Mouse (Mus musculus) forebrain, embryonic 16.5 days (tissue): ENCODE results near the gene Nfkbie. TPM values are rescaled to one million over a fixed set of nuclear protein-coding genes. Genes with fewer than 3 reads are reported as not detected.

Experiments
- ATAC-seq: fragments of 200-750 bp; cut with Nextera tagmentation; 2 replicates; pipeline ENCODE4 v1.8.0; 2017; ENCODE audit warnings: mild to moderate bottlenecking, moderate library complexity
- H3K27ac ChIP-seq: fragments of 300-500 bp; sonication (generic); 2 replicates; pipeline ENCODE4 v1.5.1; 2014; ENCODE audit warnings: low read length, control low read depth
- H3K27me3 ChIP-seq: fragments of 300-500 bp; sonication (generic); replicated peaks from 2 replicates; pipeline ENCODE4 v1.6.1; 2014; ENCODE audit warnings: low read length; ENCODE audit not compliant: control insufficient read depth, insufficient read depth
- H3K36me3 ChIP-seq: fragments of 300-500 bp; sonication (generic); 2 replicates; pipeline ENCODE4 v1.6.1; 2014; ENCODE audit not compliant: control insufficient read depth, insufficient read depth
- H3K4me1 ChIP-seq: fragments of 300-500 bp; sonication (generic); replicated peaks from 2 replicates; pipeline ENCODE4 v1.6.1; 2014; ENCODE audit warnings: low read length; ENCODE audit not compliant: control insufficient read depth, insufficient read depth
- H3K4me2 ChIP-seq: fragments of 300-500 bp; sonication (generic); 2 replicates; pipeline ENCODE4 v1.6.1; 2014; ENCODE audit warnings: mild to moderate bottlenecking, low read length, control low read depth
- H3K4me3 ChIP-seq: fragments of 300-500 bp; sonication (generic); replicated peaks from 2 replicates; pipeline ENCODE4 v1.5.1; 2014; ENCODE audit warnings: mild to moderate bottlenecking, low read length, control low read depth
- H3K9ac ChIP-seq: fragments of 300-500 bp; sonication (generic); replicated peaks from 2 replicates; pipeline ENCODE4 v1.6.1; 2014; ENCODE audit warnings: low read depth, low read length, control low read depth
- H3K9me3 ChIP-seq: fragments of 300-500 bp; sonication (generic); 2 replicates; pipeline ENCODE4 v1.6.1; 2016; ENCODE audit warnings: low read length; ENCODE audit not compliant: control insufficient read depth
- WGBS: fragments of 180-500 bp; shearing (Covaris S2); extraction: QIAGEN DNeasy Blood & Tissue Kit; methylation state at CpG from one replicate; pipeline ENCODE4 v1.1.7; 2014; 5-methylcytosine and 5-hydroxymethylcytosine counted together
- polyA plus RNA-seq: library from polyadenylated mRNA; unstranded; fragments of >200 nt; fragmentation: Nextera tagmentation; extraction: Ambion mirVana; gene quantifications from 2 replicates; pipeline ENCODE4 v1.2.1, GENCODE M21; 2015

Nfkbie gene
- polyA plus RNA-seq, 1 experiment from 2014 or later, result 3.9 TPM

DNA sequence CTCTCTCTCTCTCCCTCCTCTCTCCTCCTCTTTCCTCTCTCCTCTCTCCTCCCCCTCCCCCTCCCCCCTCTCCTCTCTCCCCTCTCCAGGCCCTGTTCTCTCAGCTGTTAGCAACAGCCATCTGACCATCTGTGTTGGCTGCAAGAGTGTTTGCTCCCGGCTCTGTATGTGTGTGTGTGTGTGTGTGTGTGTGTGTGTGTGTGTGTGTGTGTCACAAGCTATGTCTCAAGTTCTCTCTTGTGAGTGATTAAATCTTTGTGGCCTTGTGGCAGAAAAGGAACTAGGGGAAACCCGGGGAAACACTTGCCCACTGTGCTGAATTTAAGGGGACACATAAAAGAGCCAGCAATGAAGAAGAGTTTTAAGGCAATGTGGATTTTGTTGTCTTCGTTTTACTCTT lies 42.3 kb downstream of the Nfkbie start:
- Histone ChIP-seq H3K9ac (no peak overlapping the region), H3K27me3 (peaks cover 16% of the 10 kb centered on the region), H3K27ac (no peak overlapping the region), H3K9me3 (no peaks in the 10 kb centered on the region), H3K4me2 (no peak overlapping the region), H3K36me3 (no peaks in the 10 kb centered on the region), H3K4me1 (peaks cover 45% of the 10 kb centered on the region), H3K4me3 (no peak overlapping the region)
- peak; percentile 27; the same call in 1 of the 2 replicates for ATAC-seq
- 48% methylated on average over 3 of the region's 3 CpGs for WGBS

DNA sequence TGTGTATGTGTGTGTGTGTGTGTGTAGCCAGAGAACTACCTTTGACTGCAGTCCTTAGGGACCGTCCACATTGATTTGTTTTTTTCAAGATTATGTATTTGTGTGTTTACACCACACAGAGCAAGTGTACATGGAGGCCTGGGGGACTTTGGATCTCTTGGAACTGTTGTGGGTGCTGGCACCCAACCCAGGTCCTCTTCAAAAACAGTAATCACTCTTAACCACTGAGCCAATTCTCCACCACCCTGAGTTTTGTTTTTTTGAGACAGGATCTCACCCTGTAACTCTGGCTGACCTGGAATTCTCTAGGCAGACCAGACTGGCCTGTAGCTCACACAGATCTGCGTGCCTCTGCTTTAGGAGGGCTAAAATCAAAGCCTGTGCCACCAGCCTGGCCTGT lies 42.9 kb downstream of the Nfkbie start:
- Histone ChIP-seq H3K36me3 (no peaks in the 10 kb centered on the region), H3K27me3 (peaks cover 16% of the 10 kb centered on the region), H3K27ac (no peak overlapping the region), H3K9me3 (no peaks in the 10 kb centered on the region), H3K9ac (no peak overlapping the region), H3K4me2 (no peak overlapping the region), H3K4me1 (peaks cover 40% of the 10 kb centered on the region), H3K4me3 (no peak overlapping the region)
- 91% methylated on average over 2 of the region's 2 CpGs for WGBS
- ATAC-seq, result no peak

DNA sequence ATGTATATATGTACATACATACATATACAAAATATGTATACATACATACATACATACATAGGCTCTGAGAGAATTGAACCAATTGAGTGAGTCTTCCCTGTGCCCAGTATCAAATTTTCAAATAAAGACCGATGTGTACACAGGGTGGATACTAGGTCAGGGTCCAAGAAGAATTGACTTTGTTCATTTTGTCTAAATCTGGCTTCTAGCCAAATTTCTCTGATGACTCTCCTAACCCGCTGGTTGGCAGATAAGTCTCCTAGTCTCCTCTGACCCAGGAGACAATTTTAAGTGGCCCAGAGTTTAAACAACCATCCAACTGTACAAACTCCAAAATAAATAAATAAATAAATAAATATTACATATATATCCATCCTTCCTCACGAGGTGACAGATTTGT lies 43.4 kb downstream of the Nfkbie start:
- 40% methylated on average over 3 of the region's 3 CpGs for WGBS
- Histone ChIP-seq H3K4me1 (peaks cover 37% of the 10 kb centered on the region), H3K27ac (no peak overlapping the region), H3K4me3 (no peak overlapping the region), H3K36me3 (no peaks in the 10 kb centered on the region), H3K27me3 (peaks cover 16% of the 10 kb centered on the region), H3K9ac (no peak overlapping the region; the same call in 1 of the 2 replicates), H3K4me2 (peak overlapping the region; percentile 45; the same call in 1 of the 2 replicates), H3K9me3 (no peaks in the 10 kb centered on the region)
- ATAC-seq, result no peak

DNA sequence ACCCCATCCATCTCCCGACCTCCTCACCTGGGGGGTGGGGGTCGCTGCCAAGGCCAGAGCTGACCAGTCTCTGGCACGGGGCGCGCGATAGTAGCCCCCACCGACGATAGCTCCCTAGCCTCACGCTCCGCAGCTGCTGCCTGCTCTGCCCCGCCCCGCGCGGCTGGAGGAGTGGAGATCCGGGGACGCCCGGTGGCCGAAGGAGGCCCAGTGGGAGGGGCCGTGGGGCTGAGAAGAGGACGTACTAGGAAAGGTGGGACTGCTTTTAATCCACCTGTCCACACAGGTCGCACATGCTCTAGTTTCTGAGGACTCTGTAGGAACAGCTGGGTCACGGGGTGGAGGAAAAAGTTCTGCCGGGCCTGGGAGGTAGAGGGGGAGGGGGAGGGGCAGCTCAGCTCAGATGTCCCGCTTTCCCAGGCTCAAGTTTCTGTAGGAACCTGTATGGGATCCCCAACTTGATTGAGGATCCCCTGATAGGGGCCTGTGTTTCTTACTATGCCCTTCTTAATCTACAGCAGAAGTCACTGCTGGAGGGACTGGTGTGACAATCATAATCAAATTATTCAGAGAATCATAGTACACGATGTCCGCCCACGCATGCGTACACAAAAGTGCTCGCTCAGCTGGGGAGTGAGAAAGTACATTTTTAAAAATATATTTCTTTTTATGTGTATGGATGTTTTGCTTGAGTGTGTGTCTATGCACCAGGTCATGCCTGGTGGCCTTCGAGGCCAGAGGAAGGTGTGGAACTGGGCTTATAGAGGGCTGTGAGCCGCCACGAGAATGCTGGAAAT lies 44.1 kb downstream of the Nfkbie start, which contains the start of gene Slc29a1:
Gene Slc29a1, minus strand, starts transcription at position 161 of the 797 bp plus-strand sequence.
- WGBS, result 15% methylated on average over 32 of the region's 32 CpGs
- peaks cover 16% of the 10 kb centered on the region for H3K27me3 ChIP-seq
- H3K4me1 ChIP-seq, result peaks cover 31% of the 10 kb centered on the region
- no peak for ATAC-seq
- H3K36me3 ChIP-seq, result no peaks in the 10 kb centered on the region
- peak within 1 kb of the TSS; percentile 42; the same call in 1 of the 2 replicates for H3K9ac ChIP-seq
- H3K27ac ChIP-seq, result no peak within 1 kb of the TSS
- no peaks in the 10 kb centered on the region for H3K9me3 ChIP-seq
- H3K4me3 ChIP-seq, result 0 out of 2 replicates have a peak within 1 kb of the TSS, but pooled peaks have one; percentile 19
- peak within 1 kb of the TSS; percentile 45 for H3K4me2 ChIP-seq

DNA sequence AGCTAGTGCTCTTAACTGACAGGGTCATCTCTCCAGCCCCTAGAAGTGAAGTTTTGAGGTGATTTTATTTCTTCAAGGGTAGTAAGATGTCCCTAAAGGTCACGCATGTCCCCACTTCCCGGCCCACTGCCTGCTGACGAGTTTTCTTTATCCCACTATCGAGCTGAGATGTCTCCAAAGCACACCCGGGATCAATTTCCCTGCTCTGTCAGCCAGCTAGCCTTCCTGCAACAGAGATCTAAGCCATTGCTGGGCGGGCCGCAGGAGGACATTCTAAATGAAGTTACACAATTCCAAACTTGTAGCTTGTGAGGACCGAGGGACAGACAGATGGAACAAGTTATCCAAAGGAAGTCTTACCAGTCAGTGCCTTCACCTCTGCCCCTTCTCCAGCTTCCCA lies 44.8 kb downstream of the Nfkbie start:
- WGBS, result 59% methylated on average over 8 of the region's 8 CpGs
- ATAC-seq, result no peak
- no peak overlapping the region for H3K4me2 ChIP-seq

DNA sequence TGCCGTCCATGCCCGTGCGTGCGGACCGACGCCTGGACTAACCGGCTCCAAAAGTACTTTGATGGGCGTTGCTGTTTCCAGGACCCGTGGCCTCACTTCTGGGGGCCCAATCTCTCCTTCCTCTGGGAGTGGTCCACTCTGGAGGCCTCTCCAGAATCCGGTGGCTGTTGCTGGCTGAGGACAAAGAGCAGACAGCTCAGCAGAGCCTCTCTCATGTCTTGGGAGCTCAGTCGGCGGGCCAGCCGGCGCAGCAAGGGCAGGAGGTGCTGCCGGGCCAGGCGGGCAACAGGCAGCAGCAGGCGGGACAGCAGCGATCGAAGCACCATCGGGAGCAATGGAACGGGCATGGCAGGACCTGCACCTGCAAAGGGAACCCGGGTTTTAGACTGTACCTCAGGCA lies 45.8 kb downstream of the Nfkbie start:
- H3K4me2 ChIP-seq, result no peak overlapping the region
- H3K27ac ChIP-seq, result no peak overlapping the region
- WGBS, result 13% methylated on average over 22 of the region's 22 CpGs

More for the DNA sequence above, 44.8 kb downstream of the Nfkbie start:
- H3K4me1 ChIP-seq, result peaks cover 25% of the 10 kb centered on the region
- H3K36me3 ChIP-seq, result no peaks in the 10 kb centered on the region
- no peak overlapping the region for H3K27ac ChIP-seq
- H3K27me3 ChIP-seq, result peaks cover 16% of the 10 kb centered on the region
- no peaks in the 10 kb centered on the region for H3K9me3 ChIP-seq
- H3K4me3 ChIP-seq, result no peak overlapping the region
- no peak overlapping the region for H3K9ac ChIP-seq

DNA sequence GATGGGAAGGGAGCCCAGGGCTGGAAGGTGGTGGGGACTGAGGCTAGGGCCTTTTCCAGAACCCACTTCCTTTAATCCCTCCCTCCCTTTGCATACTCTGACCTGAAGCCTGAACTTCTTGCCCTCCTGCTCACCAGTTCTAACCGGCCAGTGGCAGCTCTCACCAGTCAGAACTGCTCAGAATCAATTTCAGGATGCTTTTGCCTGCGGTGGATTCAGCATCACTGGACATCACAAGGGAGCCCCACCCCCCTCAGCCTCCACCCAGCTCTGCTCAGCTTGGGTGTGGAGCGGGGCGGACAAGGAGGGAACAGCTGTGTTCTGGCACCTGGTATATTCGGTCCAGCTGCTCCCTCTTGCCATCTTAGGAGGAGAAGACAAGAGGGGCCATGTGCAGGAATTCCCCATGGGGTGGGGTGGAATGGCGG lies 46.4 kb downstream of the Nfkbie start, which contains the start of gene Mymx:
Gene Mymx, minus strand, starts transcription at position 226 of the 428 bp plus-strand sequence.
- Histone ChIP-seq H3K4me2 (no peak within 1 kb of the TSS), H3K4me1 (peaks cover 9% of the 10 kb centered on the region), H3K9ac (no peak within 1 kb of the TSS), H3K27me3 (peaks cover 16% of the 10 kb centered on the region), H3K9me3 (no peaks in the 10 kb centered on the region), H3K4me3 (no peak within 1 kb of the TSS), H3K36me3 (no peaks in the 10 kb centered on the region), H3K27ac (no peak within 1 kb of the TSS)
- 41% methylated on average over 6 of the region's 6 CpGs for WGBS
- 0 out of 2 replicates have a peak, but pooled peaks have one; percentile 6 for ATAC-seq

More for the DNA sequence above, 45.8 kb downstream of the Nfkbie start:
- no peak overlapping the region for H3K9ac ChIP-seq
- no peak overlapping the region for H3K4me3 ChIP-seq
- peaks cover 16% of the 10 kb centered on the region for H3K27me3 ChIP-seq
- no peaks in the 10 kb centered on the region for H3K9me3 ChIP-seq
- peaks cover 15% of the 10 kb centered on the region for H3K4me1 ChIP-seq
- no peak for ATAC-seq
- no peaks in the 10 kb centered on the region for H3K36me3 ChIP-seq

DNA sequence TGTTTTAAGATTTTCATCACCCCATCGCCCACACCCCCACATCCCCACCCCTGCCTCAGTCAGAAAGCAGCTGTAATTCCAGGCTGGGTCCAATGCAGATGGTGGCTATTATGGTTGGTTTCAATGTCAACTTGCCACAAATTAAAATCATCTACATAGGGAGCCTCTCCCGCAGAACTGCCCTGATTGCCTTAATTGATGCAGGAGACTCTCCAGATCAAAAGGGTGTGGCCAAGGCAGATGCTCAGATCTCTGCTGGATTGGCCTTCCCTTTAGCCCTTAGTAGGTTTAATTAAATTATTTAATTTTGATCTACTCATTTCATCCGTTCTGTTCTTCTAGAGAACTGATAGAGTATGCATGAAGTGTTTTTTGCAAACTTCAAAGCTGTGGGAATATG lies 47.5 kb downstream of the Nfkbie start:
- Histone ChIP-seq H3K36me3 (no peaks in the 10 kb centered on the region), H3K9me3 (peaks cover 4% of the 10 kb centered on the region), H3K4me3 (no peak overlapping the region), H3K27ac (no peak overlapping the region), H3K4me1 (peaks cover 5% of the 10 kb centered on the region), H3K4me2 (no peak overlapping the region), H3K9ac (no peak overlapping the region), H3K27me3 (peaks cover 16% of the 10 kb centered on the region)
- ATAC-seq, result no peak
- WGBS, result 75% methylated on average over 3 of the region's 3 CpGs

DNA sequence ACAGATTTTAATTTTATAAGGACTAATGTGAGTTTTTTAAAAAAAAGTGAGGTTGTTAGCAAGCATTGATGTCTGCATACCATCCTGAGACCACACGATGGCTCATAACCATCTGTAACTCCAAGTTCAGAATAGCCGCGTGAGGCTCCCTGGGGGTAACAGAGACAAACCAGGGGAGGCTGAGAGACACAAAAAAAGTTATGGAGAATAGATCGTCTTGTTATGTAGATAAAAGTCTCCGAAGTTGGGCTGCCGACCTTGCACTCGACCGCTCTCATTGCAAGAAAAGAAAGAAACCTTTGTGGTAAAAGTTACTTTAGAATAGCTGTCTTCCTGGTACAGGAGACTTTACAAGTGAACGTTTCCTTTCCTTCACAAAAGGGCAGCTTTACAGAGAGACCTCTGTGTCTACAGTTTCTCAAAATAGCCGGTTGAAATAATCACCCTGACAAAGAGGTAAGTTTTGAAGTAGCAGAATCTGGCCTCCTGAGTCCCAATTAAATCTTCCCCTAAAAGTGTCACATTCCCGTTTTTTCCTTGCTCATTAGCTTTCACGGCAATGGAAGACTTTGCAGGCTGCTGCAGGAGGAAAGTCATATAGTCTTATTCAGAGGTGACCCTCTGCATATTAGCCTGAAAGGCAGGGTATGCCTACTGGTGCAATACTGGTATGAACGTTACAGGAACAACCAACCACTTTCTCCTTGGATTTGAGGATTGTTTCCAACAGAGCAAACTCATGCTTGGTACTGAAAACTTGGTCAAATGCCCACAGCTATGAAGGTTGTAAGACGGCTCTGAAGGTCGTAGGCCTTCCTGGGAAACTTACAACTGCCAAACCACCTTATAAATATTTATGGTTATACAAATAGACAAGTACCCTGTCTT lies 51.7 kb downstream of the Nfkbie start:
- no peaks in the 10 kb centered on the region for H3K36me3 ChIP-seq
- no peak overlapping the region for H3K4me2 ChIP-seq
- no peak for ATAC-seq
- H3K27ac ChIP-seq, result no peak overlapping the region
- WGBS, result 71% methylated on average over 15 of the region's 15 CpGs
- H3K27me3 ChIP-seq, result no peaks in the 10 kb centered on the region; the same call in 1 of the 2 replicates
- no peak overlapping the region for H3K9ac ChIP-seq
- no peak overlapping the region for H3K4me3 ChIP-seq
- H3K9me3 ChIP-seq, result peaks cover 4% of the 10 kb centered on the region
- H3K4me1 ChIP-seq, result no peaks in the 10 kb centered on the region
